13 mouse cellular contexts compared by ENCODE assay signal in the genomic region with DNA sequence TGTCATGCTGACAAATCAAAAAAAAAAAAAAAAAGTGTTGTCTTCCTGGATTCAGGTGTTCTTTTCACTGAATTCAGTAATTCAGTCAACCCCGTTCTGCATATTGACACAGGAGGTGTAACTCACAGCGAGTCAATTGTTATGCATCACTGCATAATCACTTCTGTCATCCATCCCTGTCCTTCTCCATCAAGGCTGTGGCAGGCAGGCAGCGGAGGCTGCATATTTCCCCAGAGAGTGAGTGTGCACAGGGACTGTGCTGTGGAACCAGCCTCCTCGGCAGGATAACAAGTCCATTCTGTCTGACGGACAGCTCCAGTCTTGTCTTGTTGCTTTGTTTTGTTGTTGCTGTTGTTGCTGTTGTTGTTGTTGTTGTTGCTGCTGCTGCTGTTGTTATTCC.
DNase-seq lines count a peak whose midpoint lies in the region; ATAC-seq and TF ChIP-seq lines count a peak whose summit lies in the region.
"Had no signal": no experiment of that assay in that cellular context is flagged by ENCODE, and none has a peak within 500 bp of the region (broad histone marks: within the 10 kb centered on the region; RNA-seq: fewer than 3 reads in every experiment).

No protein-coding gene starts in this region.

- TF ChIP-seq POLR2A in brain, embryonic 14.5 days (IDR thresholded peaks at IDR 0.05; ENCODE audit: borderline replicate concordance, extremely low read depth, insufficient read depth, insufficient read length, poor library complexity, severe bottlenecking): no peak

- peaks cover 10% of the 10 kb centered on the region for H3K4me1 ChIP-seq in hindbrain, embryonic 12.5 days
- H3K4me1 ChIP-seq in midbrain, postnatal 0 days (ENCODE audit: insufficient read depth, low read length): no peaks in the 10 kb centered on the region
- H3K4me1 ChIP-seq: embryonic facial prominence, embryonic 15.5 days had no signal

- no peaks in the 10 kb centered on the region for H3K36me3 ChIP-seq in hindbrain, embryonic 12.5 days
- no peaks in the 10 kb centered on the region for H3K36me3 ChIP-seq in midbrain, postnatal 0 days (ENCODE audit: insufficient read depth, low read length)
- H3K36me3 ChIP-seq: embryonic facial prominence, embryonic 15.5 days had no signal

- H3K9me3 ChIP-seq in hindbrain, embryonic 12.5 days (replicated peaks): no peaks in the 10 kb centered on the region
- no peaks in the 10 kb centered on the region for H3K9me3 ChIP-seq in midbrain, postnatal 0 days (ENCODE audit: low read length)
- H3K9me3 ChIP-seq: embryonic facial prominence, embryonic 15.5 days had no signal

- 0 out of 2 replicates have a peak overlapping the region, but pooled peaks have one; percentile 23 for H3K27ac ChIP-seq in hindbrain, embryonic 12.5 days
- H3K27ac ChIP-seq in midbrain, postnatal 0 days (ENCODE audit: low read depth, low read length): no peak overlapping the region
- H3K27ac ChIP-seq: embryonic facial prominence, embryonic 15.5 days; gastrocnemius, adult 2 months had no signal

- 5% methylated on average over 5 of the region's 5 CpGs for WGBS in hindbrain, embryonic 12.5 days
- 17% methylated on average over 5 of the region's 5 CpGs for WGBS in midbrain, postnatal 0 days

- DNase-seq in adrenal gland, adult 2 months: peak; percentile 64
- DNase-seq in adrenal gland, postnatal 4 days (ENCODE audit: low spot score in 2 of 2): no peak
- peak; percentile 74 for DNase-seq in brain, embryonic 14.5 days (ENCODE audit: low read depth)
- peak; percentile 12 for DNase-seq in midbrain, postnatal 0 days (ENCODE audit: low spot score)
- no peak for DNase-seq in cerebellum, postnatal 25 days
- no peak for DNase-seq in thymus, postnatal 4 days
- DNase-seq: cerebellum, postnatal 14 days; gastrocnemius, adult 2 months; heart, postnatal 36 days; kidney, adult 2 months had no signal

- H3K4me2 ChIP-seq in hindbrain, embryonic 12.5 days (replicated peaks): no peak overlapping the region
- H3K4me2 ChIP-seq in midbrain, postnatal 0 days (ENCODE audit: low read depth, low read length, poor library complexity, severe bottlenecking): no peak overlapping the region
- H3K4me2 ChIP-seq: embryonic facial prominence, embryonic 15.5 days had no signal

- no peak overlapping the region for H3K4me3 ChIP-seq in hindbrain, embryonic 12.5 days
- no peak overlapping the region for H3K4me3 ChIP-seq in midbrain, postnatal 0 days (ENCODE audit: low read depth, low read length)
- H3K4me3 ChIP-seq: embryonic facial prominence, embryonic 15.5 days; gastrocnemius, adult 2 months had no signal

- TF ChIP-seq CTCF in brain, embryonic 14.5 days (IDR thresholded peaks at IDR 0.05; ENCODE audit: borderline replicate concordance, extremely low read depth, insufficient read depth, insufficient read length): no peak
- no peak for TF ChIP-seq CTCF in midbrain, postnatal 0 days (IDR thresholded peaks at IDR 0.05)

- H3K9ac ChIP-seq in hindbrain, embryonic 12.5 days: no peak overlapping the region
- no peak overlapping the region for H3K9ac ChIP-seq in midbrain, postnatal 0 days (replicated peaks; ENCODE audit: low read length, poor library complexity, severe bottlenecking)
- H3K9ac ChIP-seq: embryonic facial prominence, embryonic 15.5 days had no signal

- no peaks in the 10 kb centered on the region for H3K27me3 ChIP-seq in hindbrain, embryonic 12.5 days
- no peaks in the 10 kb centered on the region for H3K27me3 ChIP-seq in midbrain, postnatal 0 days (ENCODE audit: insufficient read depth, low read length)
- H3K27me3 ChIP-seq: embryonic facial prominence, embryonic 15.5 days had no signal

- peak; percentile 86 for ATAC-seq in hindbrain, embryonic 12.5 days (ENCODE audit: low FRiP score)
- no peak for ATAC-seq in midbrain, postnatal 0 days (ENCODE audit: low FRiP score)
- ATAC-seq in erythroblast, adult 5-6 weeks (replicated peaks; ENCODE audit: low FRiP score, poor library complexity, severe bottlenecking): no peak

Comparison
In these comparisons a context has a peak if more than half of its experiments do, and no peak if none do; other contexts are left out.
1. DNase-seq: peak in adrenal gland, adult 2 months (single experiment), brain, embryonic 14.5 days (single experiment) and midbrain, postnatal 0 days (single experiment); none in adrenal gland, postnatal 4 days (0 of 2), cerebellum, postnatal 25 days (0 of 2) and thymus, postnatal 4 days (single experiment).